Mouse (Mus musculus) right cerebral cortex, postnatal 4 days (tissue): ENCODE data around the gene Fth1.
A peak's percentile ranks its signal among the peaks of the same experiment; 100 is the strongest.

Experiments used
- DNase-seq: peaks from one replicate; pipeline ENCODE4 v3.0.0-alpha.2; 2022

Gene Fth1

GRCm38 (mm10) chr19:10023304-10023758 lies 42.9 kb downstream of the Fth1 start:
- DNase-seq = no peak

GRCm38 (mm10) chr19:10025169-10025875 lies 44.9 kb downstream of the Fth1 start:
- peak; percentile 54 for DNase-seq

- no peak for DNase-seq
Observed at GRCm38 (mm10) chr19:10029746-10030145, 49.3 kb downstream of the Fth1 start.

- peak; percentile 43 for DNase-seq
Observed at GRCm38 (mm10) chr19:10033211-10033973, 53.0 kb downstream of the Fth1 start.

GRCm38 (mm10) chr19:10034356-10034755 lies 54.0 kb downstream of the Fth1 start:
- no peak for DNase-seq
